Mouse (Mus musculus) embryonic fibroblast, embryonic 13.5 days (primary cell): ENCODE measurements at regions not wholly inside any gene's neighbourhood (a gene's known extent, or its start where the extent isn't known, plus 50 kb on each side); places are given as distances from the start of the nearest gene placed in this dataset.

Experiments used
- CTCF ChIP-seq: IDR thresholded peaks from 2 replicates; pipeline ENCODE4 v1.5.1; 2011; ENCODE audit warnings: mild to moderate bottlenecking, control low read depth, low read length, moderate library complexity, borderline replicate concordance; ENCODE audit not compliant: insufficient read depth
- POLR2A ChIP-seq: IDR thresholded peaks from 2 replicates; pipeline ENCODE4 v1.6.1; 2011; ENCODE audit warnings: low read depth, mild to moderate bottlenecking, control low read depth, low read length, moderate library complexity

DNA sequence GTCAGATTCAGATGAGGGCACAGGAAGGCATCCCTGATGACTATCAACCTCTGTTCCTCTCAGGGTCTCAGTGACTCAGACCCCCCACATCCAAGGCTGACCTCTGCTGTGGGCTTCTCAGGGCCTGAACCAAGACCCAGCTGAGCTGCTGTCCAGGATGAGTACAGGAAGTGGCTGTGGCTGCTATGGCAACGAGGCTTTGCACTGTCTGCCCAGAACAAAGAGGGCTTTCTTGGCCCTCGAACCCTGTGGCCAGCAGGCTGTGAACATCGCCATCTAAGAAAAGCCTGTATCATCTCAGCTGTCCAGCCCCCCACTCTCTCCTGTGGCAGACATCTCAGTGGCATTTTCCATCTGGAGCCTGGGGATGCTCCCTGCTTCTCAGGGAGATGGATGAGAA is 159.5 kb downstream of the 3100002H09Rik start:
- no peak for TF ChIP-seq POLR2A
- no peak for TF ChIP-seq CTCF
